Mouse (Mus musculus): ENCODE results near the gene St3gal3.

DNA sequence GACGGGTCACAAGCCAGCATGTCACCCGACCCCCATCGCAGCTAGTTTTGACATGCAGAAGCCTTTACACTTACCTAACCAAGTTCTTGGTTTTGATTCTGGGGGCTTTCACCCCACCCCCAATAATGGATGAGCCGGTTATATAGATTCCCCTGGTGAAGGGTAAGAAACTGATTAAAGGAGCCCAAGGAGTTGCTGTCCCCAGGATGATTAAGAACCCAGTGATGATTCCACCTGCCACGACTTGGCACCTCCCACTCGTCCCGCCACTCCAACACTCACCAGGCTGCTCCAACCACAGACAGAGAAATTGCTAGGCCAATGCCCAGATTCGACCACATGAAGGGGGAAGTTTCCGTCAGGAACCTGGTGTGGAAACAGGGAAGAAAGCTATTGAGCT is 248.7 kb downstream of the St3gal3 start:
- TF ChIP-seq POLR2A (IDR thresholded peaks at IDR 0.05; ENCODE audit: borderline replicate concordance, control insufficient read depth, low read depth, low read length) = no peak
- no peak for TF ChIP-seq CTCF (IDR thresholded peaks at IDR 0.05; ENCODE audit: control insufficient read depth, insufficient read depth, low read length)

Measured in bone marrow, adult 2 months (tissue).